Mouse (Mus musculus): ENCODE measurements around the gene Flnb. TPM values are rescaled to one million over a fixed set of nuclear protein-coding genes. Genes with fewer than 3 reads are reported as not detected.

Gene Flnb
- polyA plus RNA-seq (2015; fragmentation: Nextera tagmentation; extraction: Ambion mirVana), result 6.5 and 7.4 TPM in 2 replicates

DNA sequence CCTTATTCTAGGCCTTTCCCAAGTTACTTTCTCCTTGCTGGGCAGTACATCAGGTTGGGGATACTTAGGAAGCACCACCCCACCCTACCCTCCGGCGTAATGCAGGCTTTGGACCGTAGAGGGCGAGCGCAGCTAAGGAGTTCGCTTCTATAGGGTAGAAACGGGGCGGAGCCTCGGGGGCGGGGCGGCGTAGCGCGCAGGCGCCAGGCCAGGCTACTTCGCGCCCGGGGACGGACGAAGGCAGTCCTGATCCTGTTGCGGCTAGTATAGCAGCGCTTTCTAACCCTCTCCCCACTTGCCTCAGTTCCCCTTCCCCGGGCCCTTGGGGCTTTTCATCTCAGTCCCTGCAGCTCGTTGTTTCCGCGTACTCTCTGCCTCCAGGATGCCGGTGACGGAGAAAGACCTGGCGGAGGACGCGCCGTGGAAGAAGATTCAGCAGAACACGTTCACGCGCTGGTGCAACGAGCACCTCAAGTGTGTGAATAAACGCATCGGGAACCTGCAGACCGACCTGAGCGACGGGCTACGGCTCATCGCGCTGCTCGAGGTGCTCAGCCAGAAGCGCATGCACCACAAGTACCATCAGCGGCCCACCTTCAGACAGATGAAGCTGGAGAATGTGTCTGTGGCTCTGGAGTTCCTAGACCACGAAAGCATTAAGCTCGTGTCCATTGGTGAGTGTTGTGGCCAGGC lies at the start of gene Flnb:
TSS of gene Flnb (plus strand) at position 188 of the 693 bp plus-strand sequence.
- Histone ChIP-seq H3K36me3 (no peaks in the 10 kb centered on the region), H3K4me1 (replicated peaks) (peaks cover 42% of the 10 kb centered on the region), H3K4me2 (peak within 1 kb of the TSS; percentile 83), H3K4me3 (peak within 1 kb of the TSS; percentile 73), H3K27me3 (no peaks in the 10 kb centered on the region), H3K9me3 (no peaks in the 10 kb centered on the region), H3K9ac (peak within 1 kb of the TSS; percentile 82), H3K27ac (peak within 1 kb of the TSS; percentile 87)
- peak; percentile 97 for ATAC-seq (ENCODE audit: low FRiP score)
- under 1% methylated on average over 49 of the region's 49 CpGs for WGBS

GRCm38 (mm10) chr14:7773714-7774389 lies 43.9 kb upstream of the Flnb start:
- Histone ChIP-seq H3K4me1 (replicated peaks) (no peaks in the 10 kb centered on the region), H3K4me2 (peak overlapping the region; percentile 52), H3K9ac (peak overlapping the region; percentile 53), H3K4me3 (peak overlapping the region; percentile 40), H3K27ac (peak overlapping the region; percentile 76), H3K36me3 (no peaks in the 10 kb centered on the region), H3K27me3 (no peaks in the 10 kb centered on the region), H3K9me3 (no peaks in the 10 kb centered on the region)
- peak; percentile 89 for ATAC-seq (ENCODE audit: low FRiP score)
- WGBS, result 43% methylated on average over 24 of the region's 24 CpGs

DNA sequence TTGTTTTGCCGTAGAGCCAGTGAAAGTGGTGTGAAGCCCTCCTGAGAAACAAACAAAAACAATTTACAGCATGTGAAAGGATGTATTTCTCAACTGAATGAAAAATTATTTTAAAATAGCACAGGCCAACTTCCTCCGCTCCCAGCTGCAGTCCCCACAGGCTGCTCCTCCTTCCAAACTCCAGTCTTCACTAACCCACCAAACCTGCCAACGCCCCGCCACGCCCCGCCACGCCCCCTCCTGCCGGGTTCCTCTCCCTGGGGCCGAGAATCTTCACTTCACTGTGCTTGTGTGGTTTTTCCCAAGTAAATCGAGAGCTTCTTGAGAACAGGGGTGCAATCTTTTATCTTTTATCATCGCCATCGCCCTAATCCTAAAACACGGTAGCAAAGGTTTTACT lies 31.7 kb upstream of the Flnb start:
- peaks cover 2% of the 10 kb centered on the region for H3K4me1 ChIP-seq (replicated peaks)

GRCm38 (mm10) chr14:7789266-7790030 lies 28.3 kb upstream of the Flnb start:
- 89% methylated on average over 7 of the region's 7 CpGs for WGBS
- Histone ChIP-seq H3K9me3 (no peaks in the 10 kb centered on the region), H3K27ac (no peak overlapping the region), H3K4me1 (replicated peaks) (peaks cover 12% of the 10 kb centered on the region), H3K27me3 (peaks cover 9% of the 10 kb centered on the region; the same call in 1 of the 2 replicates), H3K4me3 (no peak overlapping the region), H3K36me3 (no peaks in the 10 kb centered on the region), H3K4me2 (no peak overlapping the region), H3K9ac (no peak overlapping the region)
- ATAC-seq (ENCODE audit: low FRiP score), result no peak

More for the DNA sequence above, 31.7 kb upstream of the Flnb start:
- Histone ChIP-seq H3K36me3 (no peaks in the 10 kb centered on the region), H3K9ac (no peak overlapping the region), H3K9me3 (no peaks in the 10 kb centered on the region), H3K4me3 (no peak overlapping the region), H3K27me3 (0 out of 2 replicates have a peak, but pooled peaks cover 2% of the 10 kb centered on the region), H3K27ac (no peak overlapping the region), H3K4me2 (no peak overlapping the region)
- 51% methylated on average over 13 of the region's 13 CpGs for WGBS
- no peak for ATAC-seq (ENCODE audit: low FRiP score)

DNA sequence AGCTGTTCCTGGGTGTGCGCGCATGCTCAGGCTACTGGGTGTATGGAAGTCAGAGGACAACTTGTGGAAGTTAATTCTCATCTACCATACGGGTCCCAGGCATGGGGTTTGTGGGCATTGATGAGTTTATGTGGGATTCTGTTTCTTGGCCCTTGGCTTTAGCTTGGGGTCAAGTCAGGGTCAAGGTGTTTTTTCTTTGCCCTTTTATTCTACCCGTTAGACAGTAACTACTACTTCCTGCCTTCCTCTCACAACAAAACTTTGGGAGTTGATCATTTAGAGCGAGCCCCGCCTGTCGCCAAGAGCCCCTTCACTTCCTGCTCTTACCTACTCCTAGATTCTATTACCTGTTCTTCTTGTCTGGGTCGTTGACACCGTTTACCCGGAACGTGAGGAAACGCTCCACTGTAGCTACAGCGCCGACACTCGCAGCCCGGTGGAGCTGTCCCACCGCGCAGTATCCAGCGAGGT lies 26.7 kb upstream of the Flnb start:
- Histone ChIP-seq H3K4me2 (peak overlapping the region; percentile 85), H3K9ac (peak overlapping the region; percentile 64), H3K4me3 (peak overlapping the region; percentile 47), H3K4me1 (replicated peaks) (peaks cover 12% of the 10 kb centered on the region), H3K36me3 (no peaks in the 10 kb centered on the region), H3K27me3 (peaks cover 9% of the 10 kb centered on the region; the same call in 1 of the 2 replicates), H3K27ac (no peak overlapping the region), H3K9me3 (no peaks in the 10 kb centered on the region)
- no peak for ATAC-seq (ENCODE audit: low FRiP score)
- WGBS, result 13% methylated on average over 19 of the region's 19 CpGs

- 2% methylated on average over 30 of the region's 30 CpGs for WGBS
Measured at GRCm38 (mm10) chr14:7791532-7792159, 26.1 kb upstream of the Flnb start, which contains the start of gene Gm26661. TSS of gene Gm26661 (plus strand) at chr14:7791587.

GRCm38 (mm10) chr14:7795961-7796360 lies 21.8 kb upstream of the Flnb start:
- no peak for ATAC-seq (ENCODE audit: low FRiP score)
- no peak overlapping the region for H3K9ac ChIP-seq
- WGBS, result 88% methylated on average over 4 of the region's 4 CpGs
- no peak overlapping the region for H3K4me3 ChIP-seq
- H3K36me3 ChIP-seq, result no peaks in the 10 kb centered on the region
- H3K27ac ChIP-seq, result no peak overlapping the region
- peaks cover 4% of the 10 kb centered on the region; the same call in 1 of the 2 replicates for H3K9me3 ChIP-seq
- H3K27me3 ChIP-seq, result peaks cover 8% of the 10 kb centered on the region; the same call in 1 of the 2 replicates
- peaks cover 12% of the 10 kb centered on the region for H3K4me1 ChIP-seq (replicated peaks)
- no peak overlapping the region for H3K4me2 ChIP-seq

More at GRCm38 (mm10) chr14:7791532-7792159, 26.1 kb upstream of the Flnb start, which contains the start of gene Gm26661:
- ATAC-seq (ENCODE audit: low FRiP score), result peak; percentile 93
- no peaks in the 10 kb centered on the region for H3K9me3 ChIP-seq
- peak within 1 kb of the TSS; percentile 85 for H3K4me2 ChIP-seq
- peaks cover 12% of the 10 kb centered on the region for H3K4me1 ChIP-seq (replicated peaks)
- H3K4me3 ChIP-seq, result peak within 1 kb of the TSS; percentile 47
- H3K27ac ChIP-seq, result no peak within 1 kb of the TSS
- H3K27me3 ChIP-seq, result peaks cover 9% of the 10 kb centered on the region; the same call in 1 of the 2 replicates
- peak within 1 kb of the TSS; percentile 64 for H3K9ac ChIP-seq
- no peaks in the 10 kb centered on the region for H3K36me3 ChIP-seq

DNA sequence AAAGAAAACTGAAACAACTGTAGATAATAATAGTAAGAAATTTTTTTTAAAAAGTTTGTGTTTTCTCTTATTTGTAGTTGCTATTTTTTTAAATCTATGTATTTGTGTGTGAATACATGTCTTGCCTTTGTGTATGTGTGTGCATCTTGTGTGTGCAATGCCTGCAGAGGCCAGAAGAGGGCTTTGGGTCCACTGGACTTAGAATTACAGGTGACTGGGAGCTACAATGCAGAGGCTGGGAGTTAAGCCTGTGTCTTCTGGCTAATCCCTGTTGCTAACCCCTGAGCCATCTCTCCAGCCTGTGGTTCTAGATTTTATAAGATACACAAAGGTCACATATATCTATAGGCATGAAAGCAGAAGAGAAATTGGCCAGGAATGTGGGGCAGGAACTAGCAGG lies 17.1 kb upstream of the Flnb start:
- H3K36me3 ChIP-seq, result no peaks in the 10 kb centered on the region
- H3K9ac ChIP-seq, result no peak overlapping the region
- H3K4me3 ChIP-seq, result no peak overlapping the region
- peaks cover 4% of the 10 kb centered on the region; the same call in 1 of the 2 replicates for H3K9me3 ChIP-seq
- H3K4me1 ChIP-seq (replicated peaks), result no peaks in the 10 kb centered on the region
- no peaks in the 10 kb centered on the region for H3K27me3 ChIP-seq
- H3K27ac ChIP-seq, result no peak overlapping the region
- no peak for ATAC-seq (ENCODE audit: low FRiP score)
- H3K4me2 ChIP-seq, result no peak overlapping the region

DNA sequence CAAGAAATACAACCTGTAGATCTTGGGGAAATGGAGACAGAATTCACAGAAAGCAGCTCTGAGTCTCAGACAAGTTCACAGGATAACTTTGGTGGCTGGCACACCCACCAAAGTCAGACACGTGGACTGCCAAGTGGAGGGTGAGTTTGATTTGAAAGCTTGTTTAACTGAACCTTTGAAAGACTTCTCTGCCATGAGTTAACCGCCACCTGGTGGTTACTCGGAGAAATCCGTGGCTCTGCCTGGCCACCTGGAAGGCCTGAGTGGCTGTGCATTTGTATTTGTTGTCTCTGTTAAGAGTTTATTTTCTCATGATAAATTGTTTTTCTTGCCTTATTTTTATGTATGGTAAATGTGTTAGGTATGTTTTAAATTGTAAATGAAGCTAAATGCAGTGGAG lies 15.9 kb upstream of the Flnb start:
- Histone ChIP-seq H3K4me3 (no peak overlapping the region), H3K4me1 (replicated peaks) (no peaks in the 10 kb centered on the region), H3K36me3 (no peaks in the 10 kb centered on the region), H3K27me3 (no peaks in the 10 kb centered on the region), H3K9me3 (peaks cover 4% of the 10 kb centered on the region; the same call in 1 of the 2 replicates), H3K27ac (no peak overlapping the region), H3K4me2 (no peak overlapping the region), H3K9ac (no peak overlapping the region)
- no peak for ATAC-seq (ENCODE audit: low FRiP score)
- 24% methylated on average over 4 of the region's 4 CpGs for WGBS

- Histone ChIP-seq H3K27ac (no peak overlapping the region), H3K36me3 (no peaks in the 10 kb centered on the region), H3K4me2 (no peak overlapping the region), H3K9me3 (peaks cover 4% of the 10 kb centered on the region; the same call in 1 of the 2 replicates), H3K4me1 (replicated peaks) (no peaks in the 10 kb centered on the region), H3K27me3 (no peaks in the 10 kb centered on the region), H3K9ac (no peak overlapping the region), H3K4me3 (no peak overlapping the region)
- 68% methylated on average over 4 of the region's 4 CpGs for WGBS
- ATAC-seq (ENCODE audit: low FRiP score), result no peak; the same call in 1 of the 2 replicates
Measured at GRCm38 (mm10) chr14:7803874-7804557, 13.7 kb upstream of the Flnb start.

- no peak for ATAC-seq (ENCODE audit: low FRiP score)
- Histone ChIP-seq H3K9me3 (peaks cover 4% of the 10 kb centered on the region; the same call in 1 of the 2 replicates), H3K27me3 (no peaks in the 10 kb centered on the region), H3K27ac (no peak overlapping the region), H3K4me1 (replicated peaks) (no peaks in the 10 kb centered on the region), H3K36me3 (no peaks in the 10 kb centered on the region), H3K4me3 (no peak overlapping the region), H3K9ac (no peak overlapping the region), H3K4me2 (no peak overlapping the region)
- WGBS, result 92% methylated on average over 2 of the region's 2 CpGs
Measured at GRCm38 (mm10) chr14:7804558-7804905, 13.2 kb upstream of the Flnb start.

Data from hindbrain, embryonic 13.5 days (tissue).